Mouse (Mus musculus) spleen, postnatal 14 days (tissue): ENCODE measurements at regions not wholly inside any gene's neighbourhood (a gene's known extent, or its start where the extent isn't known, plus 50 kb on each side); places are given as distances from the start of the nearest gene placed in this dataset.

Source experiments
- DNase-seq, 2 experiments: peaks; one replicate each; pipeline ENCODE4 v3.0.0; 2021 to 2022; ENCODE audit warnings: low spot score in 2 of 2

DNA sequence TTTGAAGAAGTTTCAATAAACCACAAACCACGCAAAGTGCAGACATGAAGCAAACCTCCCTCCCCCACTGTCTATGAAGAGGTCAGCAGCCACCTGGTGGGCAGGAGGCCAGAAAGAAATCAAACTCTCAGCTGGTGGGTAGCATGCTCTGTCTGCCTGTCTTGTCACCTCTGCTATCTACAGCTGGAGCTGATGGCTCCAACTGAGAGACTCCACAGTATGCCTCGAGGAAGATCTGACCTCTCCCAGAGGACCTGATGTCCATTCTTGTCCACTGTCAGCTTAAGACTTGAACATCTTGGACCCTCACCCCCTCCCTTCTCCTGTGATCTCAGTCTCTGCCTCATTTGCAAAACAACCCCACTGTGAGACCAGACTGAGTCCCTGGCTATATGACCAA, 585.0 kb upstream of the Cdh11 start:
- no peak for DNase-seq

GRCm38 (mm10) chr8:103373007-103373406, 587.6 kb upstream of the Cdh11 start:
- no peak for DNase-seq

DNA sequence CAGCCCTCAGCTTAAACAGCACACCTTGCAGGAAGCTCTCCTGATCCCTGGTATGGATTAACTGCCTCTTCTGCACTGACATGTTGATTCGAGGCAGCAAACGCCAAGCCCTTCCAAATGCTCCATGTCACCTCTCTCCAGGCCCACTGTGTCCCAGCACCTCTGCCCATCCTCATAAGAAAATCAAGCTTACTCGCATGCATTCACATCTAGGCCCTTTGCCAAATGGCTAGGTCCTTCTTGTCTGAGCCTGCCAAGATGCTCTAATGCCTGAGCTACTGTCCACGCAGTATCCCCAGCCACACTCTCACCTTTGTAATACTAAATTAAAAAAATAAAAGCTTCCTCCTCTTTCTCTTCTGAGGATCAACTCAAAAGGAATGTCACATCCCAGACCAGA, 588.7 kb upstream of the Cdh11 start:
- no peak for DNase-seq

DNA sequence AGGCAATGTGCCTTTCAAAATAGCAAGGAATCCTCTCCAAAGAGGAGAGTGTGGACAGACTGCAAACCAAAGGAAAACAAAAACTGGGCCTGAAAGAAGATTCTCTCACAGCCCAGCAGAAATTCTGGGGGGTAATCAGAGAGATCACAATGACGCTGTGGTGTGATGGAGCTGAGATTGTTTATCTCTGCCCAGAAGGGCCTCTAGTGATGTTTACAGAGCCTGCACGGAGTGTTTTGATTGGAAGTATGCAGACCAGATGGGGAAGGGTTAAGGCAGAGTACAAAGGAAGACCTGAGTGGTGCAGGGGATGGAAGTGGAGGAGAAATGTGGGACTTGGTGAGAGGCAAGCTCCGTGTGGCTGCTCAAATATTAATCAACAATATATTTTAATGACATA, 593.1 kb upstream of the Cdh11 start:
- DNase-seq: no peak

DNA sequence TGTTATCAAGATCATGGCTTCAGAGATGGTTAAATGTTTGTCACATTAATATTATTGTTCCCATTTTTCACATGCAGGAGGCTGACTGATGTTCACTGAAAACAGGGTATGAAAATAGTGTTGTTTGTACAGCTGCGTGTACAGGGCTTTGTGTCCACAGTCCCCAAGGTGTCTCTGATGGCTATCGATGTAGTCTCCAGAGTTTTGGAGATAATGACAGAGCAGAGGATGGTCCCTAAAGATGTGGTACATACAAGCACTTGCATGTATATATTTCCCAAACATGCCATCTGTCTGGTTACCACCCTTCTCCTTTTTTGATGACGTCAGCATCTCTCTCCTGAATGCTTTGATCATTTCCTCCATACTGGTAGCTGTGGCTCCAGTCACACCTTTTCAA, 596.1 kb upstream of the Cdh11 start:
- no peak for DNase-seq

- DNase-seq: no peak
Measured at GRCm38 (mm10) chr8:103391359-103391758, 605.9 kb upstream of the Cdh11 start.

- DNase-seq: no peak
Measured at GRCm38 (mm10) chr8:103395316-103395715, 609.9 kb upstream of the Cdh11 start.

DNA sequence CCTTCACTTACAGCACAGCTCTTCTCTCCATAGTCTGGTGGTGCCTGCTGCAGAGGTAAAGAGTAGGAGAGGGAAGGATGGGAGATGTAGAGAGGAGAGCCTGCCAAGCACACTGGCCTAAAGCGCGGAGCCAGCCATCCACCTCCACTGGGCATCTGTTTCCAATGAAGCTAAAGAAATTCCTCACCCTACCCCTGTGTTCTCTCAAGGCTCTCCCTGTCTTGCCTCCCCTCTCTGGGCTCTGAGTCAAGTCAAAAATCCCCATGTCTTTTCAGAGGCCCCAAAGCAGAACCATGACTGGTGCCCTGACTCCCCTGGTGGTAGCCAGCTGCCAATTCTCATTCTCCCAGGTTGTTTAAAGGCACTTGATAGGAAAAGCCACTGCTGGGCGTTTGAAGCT, 612.7 kb upstream of the Cdh11 start:
- no peak for DNase-seq

DNA sequence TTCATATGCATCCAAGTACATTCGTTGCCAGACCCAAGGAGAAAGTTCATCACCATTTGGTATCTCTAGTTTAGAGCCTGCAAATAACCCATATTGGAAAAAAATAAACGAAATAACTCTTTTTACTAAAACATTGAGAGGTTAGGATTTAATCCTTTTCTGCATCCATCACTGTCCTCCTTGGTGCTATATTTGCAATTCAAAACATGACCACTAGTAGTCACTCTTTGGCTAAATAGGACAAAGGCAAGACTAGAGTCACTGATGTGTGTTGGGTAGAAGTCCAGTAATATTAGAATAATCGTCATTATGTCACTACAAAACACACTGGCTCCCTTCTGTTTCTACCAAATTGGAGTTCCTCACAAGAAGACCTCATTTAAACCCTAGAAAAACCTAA, 614.0 kb upstream of the Cdh11 start:
- no peak for DNase-seq

DNA sequence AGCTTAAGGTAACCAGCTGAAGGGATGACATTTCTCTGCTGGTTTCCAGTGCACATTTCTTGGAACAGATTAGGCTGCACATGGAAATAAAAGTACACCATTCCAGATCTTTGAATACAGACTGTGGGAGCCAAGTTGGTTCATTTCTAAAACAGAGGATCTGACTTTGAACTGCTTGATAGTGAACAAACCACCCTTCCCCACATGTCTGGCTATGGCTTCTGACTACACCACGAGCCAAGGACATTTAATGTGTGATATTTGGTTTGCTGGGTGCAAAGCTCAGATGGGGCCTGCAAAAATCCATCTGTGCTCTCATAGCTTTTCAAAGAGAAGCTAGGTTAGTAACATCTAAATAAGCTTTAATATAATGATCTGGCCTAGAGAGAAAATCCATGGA, 614.7 kb upstream of the Cdh11 start:
- DNase-seq: no peak

DNA sequence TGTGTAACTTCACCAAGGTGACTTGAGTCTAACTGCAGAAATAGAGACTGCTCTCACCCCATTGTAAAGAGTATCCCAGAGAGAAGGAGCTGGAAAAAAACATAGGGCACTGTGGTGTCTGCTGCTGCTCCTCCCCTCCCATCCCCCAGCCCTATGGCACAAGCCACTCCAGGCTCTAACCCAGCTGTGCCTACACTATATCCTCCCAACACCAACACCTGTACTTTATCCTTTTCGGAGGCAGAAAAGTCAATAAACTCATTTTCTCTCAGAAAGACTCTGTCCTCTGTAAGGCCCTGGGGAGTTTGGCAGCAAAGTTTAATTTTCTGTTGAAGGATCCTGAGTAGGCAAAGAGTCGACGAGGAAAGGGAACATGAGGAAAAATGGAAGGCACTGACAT, 617.3 kb upstream of the Cdh11 start:
- DNase-seq: no peak

DNA sequence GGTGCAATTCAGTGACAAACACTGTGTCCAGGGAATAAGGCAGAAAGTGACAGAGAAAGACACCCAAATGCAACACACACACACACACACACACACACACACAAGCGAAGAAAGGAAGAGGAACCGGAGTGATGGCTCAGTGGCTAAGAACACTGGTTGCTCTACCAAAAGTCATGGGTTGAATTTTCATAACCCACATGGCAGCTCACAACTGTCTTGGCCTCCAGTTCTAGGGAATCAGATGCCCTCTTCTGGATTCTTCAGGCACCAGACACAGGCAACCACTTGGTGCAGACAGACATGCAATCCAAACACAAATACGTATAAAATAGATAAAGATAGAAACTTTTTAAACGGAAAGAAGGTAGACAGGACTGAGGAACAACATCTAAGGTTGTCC, 618.4 kb upstream of the Cdh11 start:
- no peak for DNase-seq

DNA sequence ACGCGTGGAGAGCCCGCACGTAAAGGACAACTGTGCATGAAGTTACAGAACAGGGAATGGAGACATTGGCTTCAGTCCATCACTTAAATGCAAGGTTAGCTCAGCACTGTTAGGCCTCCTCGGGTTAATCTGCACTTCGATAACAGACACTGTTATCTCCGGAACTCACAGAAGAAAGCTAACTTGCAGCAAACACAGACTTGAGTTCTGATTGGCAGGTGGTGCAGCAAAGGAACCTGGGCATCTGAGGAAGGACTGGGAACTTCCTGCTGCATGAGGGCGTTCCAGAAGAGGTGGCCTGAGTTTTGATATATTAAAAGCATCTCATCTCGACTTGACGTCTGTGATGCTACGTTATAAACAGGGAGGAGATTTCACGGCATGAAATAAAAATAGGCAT, 620.3 kb upstream of the Cdh11 start:
- DNase-seq: no peak

- DNase-seq: no peak
Measured at GRCm38 (mm10) chr8:103406921-103407320, 621.5 kb upstream of the Cdh11 start.

- no peak for DNase-seq
Measured at GRCm38 (mm10) chr8:103407631-103408030, 622.2 kb upstream of the Cdh11 start.

GRCm38 (mm10) chr8:103408411-103408810, 623.0 kb upstream of the Cdh11 start:
- no peak for DNase-seq

GRCm38 (mm10) chr8:103409121-103409551, 623.7 kb upstream of the Cdh11 start:
- no peak for DNase-seq

DNA sequence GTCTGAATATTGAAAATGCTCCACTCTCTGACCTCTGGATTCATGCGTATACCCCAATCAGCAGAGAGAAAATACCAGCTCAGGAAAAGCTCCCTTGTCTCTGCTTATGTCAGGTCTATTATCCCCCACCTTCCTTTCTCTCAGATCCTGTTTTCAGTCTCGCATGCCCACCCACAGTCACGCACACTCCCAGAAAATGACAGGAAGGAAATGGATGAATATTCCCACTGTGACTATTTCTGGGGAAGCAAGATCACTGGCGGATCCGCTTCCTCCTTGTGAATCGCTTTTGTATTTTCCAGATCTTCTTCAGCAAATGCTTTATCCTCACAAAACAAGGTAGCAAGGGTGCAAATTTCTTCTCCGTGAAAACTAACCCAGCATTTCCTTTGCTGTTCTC, 627.3 kb upstream of the Cdh11 start:
- no peak for DNase-seq

DNA sequence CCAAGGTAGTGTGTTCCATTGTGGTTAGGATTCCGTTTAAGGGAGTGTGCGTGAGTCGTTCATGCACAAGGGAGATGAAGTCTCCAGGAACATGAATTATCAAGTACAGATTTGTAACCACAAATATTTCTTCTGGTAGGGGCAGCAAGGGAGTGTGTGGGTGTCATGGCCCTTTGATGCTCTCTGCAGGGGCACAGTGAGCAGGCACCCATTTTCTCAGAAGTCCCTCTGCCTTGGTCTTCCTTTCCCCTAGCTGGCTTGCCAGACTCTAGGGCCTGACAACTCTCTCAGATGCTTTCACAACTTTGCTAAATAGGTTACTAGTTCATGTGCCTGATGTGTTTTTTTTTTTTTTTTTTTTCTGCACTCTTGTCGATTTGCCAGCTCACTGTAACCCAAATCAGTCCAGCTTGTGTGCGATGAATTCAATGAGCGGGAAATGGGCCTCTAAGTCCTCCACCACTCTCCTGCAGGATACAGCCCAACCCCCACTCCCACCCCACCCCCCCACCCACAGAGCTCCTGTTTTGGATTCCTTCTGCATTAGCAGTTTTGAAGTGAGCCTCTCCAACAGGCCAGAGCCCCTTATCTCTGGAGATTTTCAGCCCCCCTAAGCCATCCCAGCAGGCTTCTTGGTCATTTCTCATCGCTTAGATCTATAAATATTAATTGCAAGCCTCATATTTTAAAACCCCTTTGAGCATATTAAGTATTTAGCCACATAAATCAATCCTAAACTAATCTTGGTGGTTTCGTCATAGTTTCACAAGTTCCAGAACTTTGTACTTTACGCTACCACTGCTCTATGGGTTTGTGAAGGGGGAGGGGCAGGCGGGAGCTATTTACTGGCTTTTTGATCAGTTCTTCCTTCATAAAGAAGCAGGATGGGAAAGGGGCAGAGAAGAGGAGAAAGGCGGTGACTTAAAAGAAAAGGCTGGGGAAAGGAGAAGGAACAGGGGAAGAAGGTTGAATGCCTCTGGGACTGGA, 628.4 kb upstream of the Cdh11 start:
- DNase-seq: no peak

DNA sequence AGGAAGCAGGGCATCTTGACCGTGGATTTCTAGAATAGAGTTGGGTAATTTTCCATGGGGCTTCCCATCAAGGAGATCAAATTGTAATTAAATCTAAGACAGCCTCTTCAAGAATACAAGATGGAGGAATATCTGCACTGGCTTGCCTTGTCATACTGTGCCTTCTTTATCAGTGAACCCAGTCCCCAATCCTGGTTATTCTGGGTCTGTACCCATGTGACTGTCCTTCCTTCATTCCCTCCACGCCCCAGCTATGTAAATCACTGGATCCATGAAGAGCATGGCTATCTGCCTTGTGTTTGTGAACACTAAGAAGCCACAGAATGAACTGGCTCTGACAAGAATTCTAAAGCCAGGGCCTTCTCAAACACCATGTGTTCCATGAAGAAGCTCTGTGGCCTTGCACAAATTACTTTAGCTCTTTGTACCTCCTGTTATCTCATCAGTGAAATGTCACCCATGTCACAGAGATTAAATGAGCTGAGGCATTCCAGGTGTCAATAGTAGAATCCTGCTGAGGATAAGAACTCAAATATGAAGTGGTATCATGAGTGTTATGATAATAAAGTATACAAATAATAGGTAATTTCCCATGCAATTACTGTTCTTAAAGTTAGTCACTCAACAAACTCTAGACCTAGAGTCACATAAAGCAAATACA, 637.0 kb upstream of the Cdh11 start:
- DNase-seq: no peak

DNA sequence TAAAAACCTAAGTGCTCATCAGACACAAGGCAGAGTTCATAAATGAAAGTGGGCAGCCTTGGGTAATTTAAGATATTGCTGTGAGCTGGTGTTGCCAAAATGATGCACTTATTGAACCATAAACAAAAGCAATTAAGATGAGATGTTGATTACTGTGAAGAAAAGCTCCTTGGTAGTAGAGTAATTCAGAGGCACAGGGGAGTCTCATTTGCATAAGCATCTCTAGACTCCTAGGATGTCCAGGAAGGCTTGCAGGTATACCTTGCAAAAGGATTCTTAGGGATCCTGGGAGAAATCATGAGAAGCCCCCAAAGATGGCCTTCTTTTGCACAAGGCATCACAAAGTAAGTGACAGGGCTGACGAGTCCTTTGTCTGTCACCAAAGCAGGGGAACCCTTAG, 640.5 kb upstream of the Cdh11 start:
- DNase-seq: no peak

DNA sequence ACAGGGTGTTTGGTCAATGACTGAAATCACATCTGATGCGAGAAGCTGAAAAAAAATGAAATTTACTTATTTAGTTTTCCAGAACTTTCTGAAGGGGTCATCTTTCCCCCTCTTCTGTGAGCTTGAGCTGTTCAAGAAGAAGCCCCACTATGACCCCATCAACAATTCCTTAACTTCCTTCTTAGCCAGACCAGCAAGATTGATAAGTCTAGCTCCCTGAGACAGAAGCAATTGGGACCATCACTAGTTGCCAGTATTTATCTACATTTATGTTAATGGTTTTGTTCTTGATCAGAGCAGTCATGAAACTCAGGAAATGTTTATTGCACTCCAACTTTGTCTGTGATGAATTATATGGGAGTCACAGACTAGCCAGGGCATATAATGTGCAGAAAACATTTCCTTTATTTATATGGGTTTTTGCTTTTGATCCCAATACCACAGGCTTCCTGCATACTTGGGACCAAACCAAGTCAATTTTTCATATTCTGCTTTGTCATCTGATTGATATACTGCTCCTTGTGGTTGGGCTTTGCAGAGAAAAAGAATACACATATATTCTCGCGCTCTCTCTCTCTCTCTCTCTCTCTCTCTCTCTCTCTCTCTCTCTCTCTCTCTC, 645.5 kb upstream of the Cdh11 start:
- no peak for DNase-seq
